10 mouse cellular contexts compared by ENCODE assay signal in the genomic region with DNA sequence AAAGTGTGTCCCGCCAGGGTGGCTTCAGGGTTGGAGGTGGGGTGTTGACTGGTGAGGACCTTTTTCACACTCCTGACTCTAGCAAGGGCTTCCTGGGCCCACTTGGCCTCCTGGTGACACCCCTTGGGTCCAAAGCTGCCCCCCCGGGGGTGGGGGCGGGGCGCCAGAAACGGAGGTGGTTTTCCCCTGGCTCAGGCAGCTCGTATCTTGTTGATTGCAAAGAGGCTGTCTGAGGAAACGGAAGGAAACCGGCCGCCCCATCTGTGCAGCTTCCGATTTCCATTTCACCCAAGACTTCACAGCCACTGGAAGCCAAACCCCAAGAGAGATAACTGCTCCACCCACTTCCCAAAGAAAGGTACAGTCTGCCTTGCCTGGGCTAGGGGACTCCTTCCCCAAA. TPM values are rescaled to one million over a fixed set of nuclear protein-coding genes. Genes with fewer than 3 reads are reported as not detected.
A peak's percentile ranks its signal among the peaks of the same experiment; 100 is the strongest.
DNase-seq lines count a peak whose midpoint lies in the region; ATAC-seq and TF ChIP-seq lines count a peak whose summit lies in the region.
"Had no signal": no experiment of that assay in that cellular context is flagged by ENCODE, and none has a peak within 500 bp of the region (broad histone marks: within the 10 kb centered on the region; RNA-seq: fewer than 3 reads in every experiment).

No protein-coding gene starts in this region.

- no peak for ATAC-seq in stomach, embryonic 16.5 days (ENCODE audit: insufficient read depth, low FRiP score)
- ATAC-seq in stomach, postnatal 0 days (ENCODE audit: low FRiP score, low TSS enrichment) = no peak
- ATAC-seq in liver, embryonic 12.5 days = no peak
- no peak for ATAC-seq in hindbrain, embryonic 13.5 days (ENCODE audit: low FRiP score)

- H3K9ac ChIP-seq in stomach, embryonic 16.5 days (ENCODE audit: low read length) = 0 out of 2 replicates have a peak overlapping the region, but pooled peaks have one; percentile 29
- no peak overlapping the region for H3K9ac ChIP-seq in stomach, postnatal 0 days (ENCODE audit: low read length)
- no peak overlapping the region for H3K9ac ChIP-seq in liver, embryonic 12.5 days
- no peak overlapping the region for H3K9ac ChIP-seq in hindbrain, embryonic 13.5 days
- H3K9ac ChIP-seq: lung, embryonic 15.5 days had no signal

- no peak overlapping the region for H3K4me2 ChIP-seq in stomach, embryonic 16.5 days (ENCODE audit: low read depth, low read length)
- no peak overlapping the region for H3K4me2 ChIP-seq in stomach, postnatal 0 days (replicated peaks; ENCODE audit: low read depth)
- peak overlapping the region; percentile 26 for H3K4me2 ChIP-seq in liver, embryonic 12.5 days
- H3K4me2 ChIP-seq in hindbrain, embryonic 13.5 days = no peak overlapping the region
- H3K4me2 ChIP-seq: lung, embryonic 15.5 days had no signal

- H3K27ac ChIP-seq in stomach, embryonic 16.5 days (ENCODE audit: low read length) = no peak overlapping the region
- no peak overlapping the region for H3K27ac ChIP-seq in stomach, postnatal 0 days (replicated peaks)
- no peak overlapping the region for H3K27ac ChIP-seq in liver, embryonic 12.5 days
- no peak overlapping the region for H3K27ac ChIP-seq in hindbrain, embryonic 13.5 days
- H3K27ac ChIP-seq: embryonic facial prominence, embryonic 10.5 days; lung, embryonic 15.5 days had no signal

- no peaks in the 10 kb centered on the region for H3K36me3 ChIP-seq in stomach, embryonic 16.5 days (ENCODE audit: control insufficient read depth, insufficient read depth, low read length)
- H3K36me3 ChIP-seq in stomach, postnatal 0 days (ENCODE audit: control insufficient read depth, insufficient read depth, low read length) = no peaks in the 10 kb centered on the region
- H3K36me3 ChIP-seq in liver, embryonic 12.5 days = no peaks in the 10 kb centered on the region
- no peaks in the 10 kb centered on the region for H3K36me3 ChIP-seq in hindbrain, embryonic 13.5 days
- H3K36me3 ChIP-seq: embryonic facial prominence, embryonic 10.5 days; lung, embryonic 15.5 days had no signal

- DNase-seq in stomach, postnatal 0 days (ENCODE audit: low spot score) = no peak
- peak; percentile 85 for DNase-seq in natural killer cell, adult 2 months (ENCODE audit: low spot score in 2 of 2)
- DNase-seq in adipocyte (ENCODE audit: low spot score) = no peak
- no peak for DNase-seq in adrenal gland, adult 8-10 months
- no peak for DNase-seq in layer of hippocampus, adult 8-10 months (ENCODE audit: low spot score in 2 of 2)

- no peaks in the 10 kb centered on the region for H3K9me3 ChIP-seq in stomach, embryonic 16.5 days (replicated peaks; ENCODE audit: control insufficient read depth, low read length)
- H3K9me3 ChIP-seq in stomach, postnatal 0 days (ENCODE audit: control insufficient read depth, low read length) = no peaks in the 10 kb centered on the region
- no peaks in the 10 kb centered on the region for H3K9me3 ChIP-seq in liver, embryonic 12.5 days (replicated peaks)
- no peaks in the 10 kb centered on the region for H3K9me3 ChIP-seq in hindbrain, embryonic 13.5 days
- H3K9me3 ChIP-seq: embryonic facial prominence, embryonic 10.5 days; lung, embryonic 15.5 days had no signal

- peaks cover 15% of the 10 kb centered on the region for H3K4me1 ChIP-seq in stomach, embryonic 16.5 days (ENCODE audit: control insufficient read depth, insufficient read depth, low read length)
- H3K4me1 ChIP-seq in stomach, postnatal 0 days (replicated peaks; ENCODE audit: control insufficient read depth, insufficient read depth) = no peaks in the 10 kb centered on the region; the same call in 1 of the 2 replicates
- peaks cover 29% of the 10 kb centered on the region for H3K4me1 ChIP-seq in liver, embryonic 12.5 days
- H3K4me1 ChIP-seq in hindbrain, embryonic 13.5 days (replicated peaks) = peaks cover 33% of the 10 kb centered on the region

- no peak overlapping the region for H3K4me3 ChIP-seq in stomach, embryonic 16.5 days (replicated peaks; ENCODE audit: low read length)
- no peak overlapping the region for H3K4me3 ChIP-seq in stomach, postnatal 0 days (ENCODE audit: low read depth, low read length)
- no peak overlapping the region for H3K4me3 ChIP-seq in liver, embryonic 12.5 days
- H3K4me3 ChIP-seq in hindbrain, embryonic 13.5 days = no peak overlapping the region
- H3K4me3 ChIP-seq: embryonic facial prominence, embryonic 10.5 days; lung, embryonic 15.5 days had no signal

- no peak for TF ChIP-seq CTCF in stomach, postnatal 0 days (IDR thresholded peaks at IDR 0.05; ENCODE audit: low read depth)

- 39% methylated on average over 10 of the region's 10 CpGs for WGBS in stomach, embryonic 16.5 days
- 46% methylated on average over 10 of the region's 10 CpGs for WGBS in stomach, postnatal 0 days
- 11% methylated on average over 10 of the region's 10 CpGs for WGBS in liver, embryonic 12.5 days (ENCODE audit: insufficient replicate concordance)
- 50% methylated on average over 10 of the region's 10 CpGs for WGBS in hindbrain, embryonic 13.5 days

- no peak for TF ChIP-seq EP300 in stomach, postnatal 0 days (optimal IDR thresholded peaks at IDR 0.05)

- H3K27me3 ChIP-seq in stomach, embryonic 16.5 days (ENCODE audit: control insufficient read depth, insufficient read depth, low read length) = no peaks in the 10 kb centered on the region
- H3K27me3 ChIP-seq in stomach, postnatal 0 days (ENCODE audit: control insufficient read depth, insufficient read depth, low read length) = no peaks in the 10 kb centered on the region
- 0 out of 2 replicates have a peak, but pooled peaks cover 6% of the 10 kb centered on the region for H3K27me3 ChIP-seq in liver, embryonic 12.5 days (replicated peaks)
- H3K27me3 ChIP-seq in hindbrain, embryonic 13.5 days = peaks cover 5% of the 10 kb centered on the region; the same call in 1 of the 2 replicates
- H3K27me3 ChIP-seq: lung, embryonic 15.5 days had no signal

RNA-seq across cellular contexts. Expression of a gene that starts 58.1 kb away (rescaled TPM):
- 4.0 and 4.1 TPM in 2 replicates for polyA plus RNA-seq in stomach, embryonic 16.5 days (2015; fragmentation: Nextera tagmentation; extraction: Ambion mirVana)
- 1.4 and 2.2 TPM in 2 replicates for polyA plus RNA-seq in stomach, postnatal 0 days (2015; fragmentation: Nextera tagmentation; extraction: Ambion mirVana)
- 5.0 and 5.4 TPM in 2 replicates for polyA plus RNA-seq in liver, embryonic 12.5 days (2016; fragmentation: Nextera tagmentation; extraction: Ambion mirVana)
- polyA plus RNA-seq in hindbrain, embryonic 13.5 days (2015; fragmentation: Nextera tagmentation; extraction: Ambion mirVana) = 0.22 TPM in 1 of 2 replicates, not detected in the other
- under 1 TPM; 0.15 to 0.87 (median 0.39) TPM for total RNA-seq in adrenal gland, adult 8-10 months (2022)
- total RNA-seq in layer of hippocampus, adult 8-10 months (2022) = under 1 TPM in 2 of 4 experiments, not detected in 2; 0.16 to 0.30 TPM

Comparison
In these comparisons a context has a peak if more than half of its experiments do, and no peak if none do; other contexts are left out.
1. DNase-seq: peak in natural killer cell, adult 2 months (2 of 2); none in stomach, postnatal 0 days (single experiment), adipocyte (single experiment), adrenal gland, adult 8-10 months (single experiment) and layer of hippocampus, adult 8-10 months (0 of 2).